Mouse (Mus musculus) yolk sac, embryonic 10.5 days (tissue): Measurements from ENCODE around the gene Psip1.
"Not testable (repeated sequence)": the region's sequence is repeated elsewhere in the genome, so short reads cannot be mapped to it uniquely, and the experiment has no call there.

ENCODE experiments used
- DNase-seq: peaks from one replicate; pipeline ENCODE4 v3.0.0-alpha.2; 2017; ENCODE audit warnings: low spot score

Psip1 gene

GRCm38 (mm10) chr4:83486117-83486901 lies at the start of gene Psip1:
Gene Psip1 (minus strand): TSS chr4:83486459.
- peak; percentile 89 for DNase-seq

GRCm38 (mm10) chr4:83534024-83534423 lies 47.8 kb upstream of the Psip1 start:
- no peak for DNase-seq

- DNase-seq: no peak
These were observed 47.1 kb upstream of the Psip1 start for GRCm38 (mm10) chr4:83533168-83533911.

- not testable (repeated sequence) for DNase-seq
These were observed 43.8 kb upstream of the Psip1 start for GRCm38 (mm10) chr4:83530060-83530459.

GRCm38 (mm10) chr4:83527921-83528320 lies 41.7 kb upstream of the Psip1 start:
- DNase-seq: no peak

- no peak for DNase-seq
These were observed 40.7 kb upstream of the Psip1 start for GRCm38 (mm10) chr4:83526988-83527334.

- DNase-seq: no peak
These were observed 40.2 kb upstream of the Psip1 start for GRCm38 (mm10) chr4:83526270-83526987.

- DNase-seq: no peak
These were observed 39.4 kb upstream of the Psip1 start for GRCm38 (mm10) chr4:83525690-83526055.

- peak; percentile 95 for DNase-seq
These were observed 38.8 kb upstream of the Psip1 start, which contains the start of gene Ccdc171 for GRCm38 (mm10) chr4:83524843-83525689. Gene Ccdc171 (plus strand): TSS chr4:83525545.

- no peak for DNase-seq
These were observed 38.2 kb upstream of the Psip1 start for GRCm38 (mm10) chr4:83524456-83524842.

GRCm38 (mm10) chr4:83522066-83522465 lies 35.8 kb upstream of the Psip1 start:
- DNase-seq: no peak

- DNase-seq: no peak
These were observed 34.0 kb upstream of the Psip1 start for GRCm38 (mm10) chr4:83520308-83520707.

- no peak for DNase-seq
These were observed 33.5 kb upstream of the Psip1 start for GRCm38 (mm10) chr4:83519807-83520206.

- no peak for DNase-seq
These were observed 32.9 kb upstream of the Psip1 start for GRCm38 (mm10) chr4:83519148-83519547.

GRCm38 (mm10) chr4:83516144-83516543 lies 29.9 kb upstream of the Psip1 start:
- not testable (repeated sequence) for DNase-seq

- DNase-seq: no peak
These were observed 28.9 kb upstream of the Psip1 start for GRCm38 (mm10) chr4:83514976-83515669.

- no peak for DNase-seq
These were observed 27.9 kb upstream of the Psip1 start for GRCm38 (mm10) chr4:83514183-83514582.

- DNase-seq: no peak
These were observed 26.4 kb upstream of the Psip1 start for GRCm38 (mm10) chr4:83512644-83513043.

GRCm38 (mm10) chr4:83512217-83512616 lies 26.0 kb upstream of the Psip1 start:
- no peak for DNase-seq

- DNase-seq: no peak
These were observed 24.8 kb upstream of the Psip1 start for GRCm38 (mm10) chr4:83511083-83511482.

GRCm38 (mm10) chr4:83509600-83509999 lies 23.3 kb upstream of the Psip1 start:
- no peak for DNase-seq
